In genomic region chrX:12062121-12062931, GRCm38 (mm10) we compare ENCODE assay signal across 10 mouse cellular contexts.
DNase-seq lines count a peak whose midpoint lies in the region; ATAC-seq and TF ChIP-seq lines count a peak whose summit lies in the region.
"Had no signal": no experiment of that assay in that cellular context is flagged by ENCODE, and none has a peak within 500 bp of the region (broad histone marks: within the 10 kb centered on the region; RNA-seq: fewer than 3 reads in every experiment).

No protein-coding gene starts in this region.

- in situ Hi-C loops in Patski (cut with MboI; ENCODE audit: low pct_unique_long_range_greater_than_20kb): no loop called here

- no peak for TF ChIP-seq CTCF in Patski (IDR thresholded peaks at IDR 0.05)
- no peak for TF ChIP-seq CTCF in hindbrain, postnatal 0 days (IDR thresholded peaks at IDR 0.05; ENCODE audit: low read depth)

- H3K36me3 ChIP-seq in forebrain, embryonic 10.5 days (replicated peaks): peaks cover 29% of the 10 kb centered on the region
- no peaks in the 10 kb centered on the region for H3K36me3 ChIP-seq in hindbrain, postnatal 0 days (ENCODE audit: insufficient read depth, low read length)
- H3K36me3 ChIP-seq in midbrain, embryonic 11.5 days (ENCODE audit: control insufficient read depth, insufficient read depth, low read length): peaks cover 3% of the 10 kb centered on the region; the same call in 1 of the 2 replicates

- DNase-seq in Patski (ENCODE audit: low read depth, low spot score): no peak
- no peak for DNase-seq in forebrain, embryonic 10.5 days (ENCODE audit: extremely low spot score, low spot score)
- DNase-seq in hindbrain, postnatal 0 days (ENCODE audit: low spot score): peak; percentile 27
- peak; percentile 88 for DNase-seq in midbrain, embryonic 11.5 days (ENCODE audit: low spot score, missing footprints)
- DNase-seq in yolk sac, embryonic 10.5 days (ENCODE audit: low spot score): no peak
- no peak for DNase-seq in layer of hippocampus, postnatal 36 days
- DNase-seq in layer of hippocampus, adult 9-10 months (ENCODE audit: low spot score): no peak
- DNase-seq: adrenal gland, adult 2 months; cerebellum, adult 9-11 months; lung, adult 2 months had no signal

- H3K4me3 ChIP-seq in forebrain, embryonic 10.5 days: peak overlapping the region; percentile 29
- no peak overlapping the region for H3K4me3 ChIP-seq in hindbrain, postnatal 0 days (ENCODE audit: low read length)
- H3K4me3 ChIP-seq in midbrain, embryonic 11.5 days (ENCODE audit: low read depth, low read length): no peak overlapping the region

- H3K4me1 ChIP-seq in forebrain, embryonic 10.5 days: peaks cover 78% of the 10 kb centered on the region
- no peaks in the 10 kb centered on the region for H3K4me1 ChIP-seq in hindbrain, postnatal 0 days (ENCODE audit: insufficient read depth, low read length)
- H3K4me1 ChIP-seq in midbrain, embryonic 11.5 days (ENCODE audit: control insufficient read depth, insufficient read depth, low read length): peaks cover 47% of the 10 kb centered on the region

- no peaks in the 10 kb centered on the region for H3K9me3 ChIP-seq in forebrain, embryonic 10.5 days
- H3K9me3 ChIP-seq in hindbrain, postnatal 0 days (ENCODE audit: low read length): no peaks in the 10 kb centered on the region
- H3K9me3 ChIP-seq in midbrain, embryonic 11.5 days (ENCODE audit: control insufficient read depth, low read length): no peaks in the 10 kb centered on the region

- POLR2A ChIA-PET in Patski (lab: Charles Lee): no interaction called here

- H3K9ac ChIP-seq in hindbrain, postnatal 0 days (replicated peaks; ENCODE audit: low read length): no peak overlapping the region
- H3K9ac ChIP-seq in midbrain, embryonic 11.5 days (ENCODE audit: low read length): peak overlapping the region; percentile 40; the same call in 1 of the 2 replicates

- WGBS in forebrain, embryonic 10.5 days: 15% methylated on average over 24 of the region's 24 CpGs
- 22% methylated on average over 24 of the region's 24 CpGs for WGBS in hindbrain, postnatal 0 days
- WGBS in midbrain, embryonic 11.5 days: 6% methylated on average over 24 of the region's 24 CpGs

- peak; percentile 44 for ATAC-seq in Patski
- ATAC-seq in hindbrain, postnatal 0 days: peak; percentile 37; the same call in 1 of the 2 replicates
- ATAC-seq in midbrain, embryonic 11.5 days (ENCODE audit: low FRiP score): peak; percentile 25; the same call in 1 of the 2 replicates

- 0 out of 2 replicates have a peak overlapping the region, but pooled peaks have one; percentile 7 for H3K4me2 ChIP-seq in hindbrain, postnatal 0 days (ENCODE audit: low read depth, low read length)
- peak overlapping the region; percentile 1 for H3K4me2 ChIP-seq in midbrain, embryonic 11.5 days

- peaks cover 5% of the 10 kb centered on the region for H3K27me3 ChIP-seq in Patski
- H3K27me3 ChIP-seq in forebrain, embryonic 10.5 days (ENCODE audit: poor library complexity, severe bottlenecking): peaks cover 99% of the 10 kb centered on the region
- no peaks in the 10 kb centered on the region; the same call in 1 of the 2 replicates for H3K27me3 ChIP-seq in hindbrain, postnatal 0 days (ENCODE audit: insufficient read depth, low read length)
- H3K27me3 ChIP-seq in midbrain, embryonic 11.5 days (ENCODE audit: control insufficient read depth, insufficient read depth, low read length): peaks cover 21% of the 10 kb centered on the region

- H3K27ac ChIP-seq in forebrain, embryonic 10.5 days: peak overlapping the region; percentile 79
- no peak overlapping the region for H3K27ac ChIP-seq in hindbrain, postnatal 0 days
- no peak overlapping the region; the same call in 1 of the 2 replicates for H3K27ac ChIP-seq in midbrain, embryonic 11.5 days (ENCODE audit: low read depth, low read length)

- CTCF ChIA-PET in Patski (lab: Charles Lee): no interaction called here

Comparison
In these comparisons a context has a peak if more than half of its experiments do, and no peak if none do; other contexts are left out.
1. DNase-seq: peak in hindbrain, postnatal 0 days (single experiment) and midbrain, embryonic 11.5 days (single experiment); none in Patski (single experiment), forebrain, embryonic 10.5 days (single experiment), yolk sac, embryonic 10.5 days (single experiment), layer of hippocampus, postnatal 36 days (0 of 2) and layer of hippocampus, adult 9-10 months (single experiment).
2. Peak in every context shown above with its lines, with median percentiles within 50 percentile points of each other: ATAC-seq.